Mouse (Mus musculus): ENCODE measurements around the gene C130074G19Rik. TPM values are rescaled to one million over a fixed set of nuclear protein-coding genes. Genes with fewer than 3 reads are reported as not detected.

The C130074G19Rik gene
- polyA plus RNA-seq, 1 experiment from 2014 or later = 1.0 TPM

DNA sequence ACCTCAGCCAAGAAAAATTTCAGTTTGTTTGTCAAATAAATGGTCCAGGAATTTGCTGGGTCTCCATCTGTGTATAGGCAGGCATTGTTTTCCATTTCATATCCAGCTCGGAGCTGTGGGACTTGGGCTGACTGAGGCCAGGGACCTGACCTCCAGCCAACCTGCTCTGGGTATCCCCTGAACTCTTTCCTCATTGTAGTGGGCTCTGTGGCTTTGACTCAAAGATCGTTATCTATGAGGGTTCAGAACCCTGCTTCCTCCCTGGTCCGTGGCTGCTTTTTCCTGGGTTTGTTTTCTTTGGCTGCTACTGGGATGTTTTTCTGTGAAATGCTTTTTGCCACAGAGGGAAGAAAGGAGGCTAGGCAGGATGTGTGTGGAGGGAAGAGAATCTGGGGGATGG lies 29.1 kb downstream of the C130074G19Rik start:
- Histone ChIP-seq H3K27me3 (replicated peaks) (peaks cover 14% of the 10 kb centered on the region), H3K4me2 (no peak overlapping the region), H3K4me3 (replicated peaks) (no peak overlapping the region), H3K27ac (replicated peaks) (peak overlapping the region; percentile 49), H3K9me3 (replicated peaks) (no peaks in the 10 kb centered on the region), H3K4me1 (peaks cover 16% of the 10 kb centered on the region), H3K9ac (replicated peaks) (no peak overlapping the region), H3K36me3 (no peaks in the 10 kb centered on the region)
- no peak for ATAC-seq (ENCODE audit: low FRiP score)
- 63% methylated on average over 3 of the region's 3 CpGs for WGBS

DNA sequence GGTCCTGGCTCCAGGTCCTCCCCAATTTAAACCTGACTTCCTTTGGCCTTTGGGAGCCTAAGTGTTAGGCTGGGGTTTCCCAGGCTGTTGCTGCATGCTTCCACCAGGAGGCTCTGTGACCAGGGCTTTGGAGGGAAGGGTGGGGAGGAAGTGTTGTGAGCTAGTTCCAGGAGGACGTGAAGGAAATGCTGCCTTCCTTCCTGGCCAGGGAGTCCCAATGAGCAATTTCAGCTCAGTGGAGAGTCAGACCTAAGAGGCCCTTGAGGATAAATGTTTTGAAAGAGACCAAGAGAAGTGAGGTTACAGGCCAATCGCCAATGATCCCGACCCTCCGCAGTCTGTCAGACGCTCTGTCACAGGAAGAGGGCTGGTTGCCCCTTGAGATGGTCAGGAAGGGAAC lies 29.7 kb downstream of the C130074G19Rik start:
- H3K9ac ChIP-seq (replicated peaks) = no peak overlapping the region
- H3K4me1 ChIP-seq = peaks cover 16% of the 10 kb centered on the region
- H3K9me3 ChIP-seq (replicated peaks) = no peaks in the 10 kb centered on the region
- peak overlapping the region; percentile 49 for H3K27ac ChIP-seq (replicated peaks)
- no peak overlapping the region for H3K4me3 ChIP-seq (replicated peaks)
- no peak for ATAC-seq (ENCODE audit: low FRiP score)
- peaks cover 16% of the 10 kb centered on the region for H3K27me3 ChIP-seq (replicated peaks)
- no peaks in the 10 kb centered on the region for H3K36me3 ChIP-seq
- WGBS = 31% methylated on average over 5 of the region's 5 CpGs
- peak overlapping the region; percentile 30 for H3K4me2 ChIP-seq

DNA sequence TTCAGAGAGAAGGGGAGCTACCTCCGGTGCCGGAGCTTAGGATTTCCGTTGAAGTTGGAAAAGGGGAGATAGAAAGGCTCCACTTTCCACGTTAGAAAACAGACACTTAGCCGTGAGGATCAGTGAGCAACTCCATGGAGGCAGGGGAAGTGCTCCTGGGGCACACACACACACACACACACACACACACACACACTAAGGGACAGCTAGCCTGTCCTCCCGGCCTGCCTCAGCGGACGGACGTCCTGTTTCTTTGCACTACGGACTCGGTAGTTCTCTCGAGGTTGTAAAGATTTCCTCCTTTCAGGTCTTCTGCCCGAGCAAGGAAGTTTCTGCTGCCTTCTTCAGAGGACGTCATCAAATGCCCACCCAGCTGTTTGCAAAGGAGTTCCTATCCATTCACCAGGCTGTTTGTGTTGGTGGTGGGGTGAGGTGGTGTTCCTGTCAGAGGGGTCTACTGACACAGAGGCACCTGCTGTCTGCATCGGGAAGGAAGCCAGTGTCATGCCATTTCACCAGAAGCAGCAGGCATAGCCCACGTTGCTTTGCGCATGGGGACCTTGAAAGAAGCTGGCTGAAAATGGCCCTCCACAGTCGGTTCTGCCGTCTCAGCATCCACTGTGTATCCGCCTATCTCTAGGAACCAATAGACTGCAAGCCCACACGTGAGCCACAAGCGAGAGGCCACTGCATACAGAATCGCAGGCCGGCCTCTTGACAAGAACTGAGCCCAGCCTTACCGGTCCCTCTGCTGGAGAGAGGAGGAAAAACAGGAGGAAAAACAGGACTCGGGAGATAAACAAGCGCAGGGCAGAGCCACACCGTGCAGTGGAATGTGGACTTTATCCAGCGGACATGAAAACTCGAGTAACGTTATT lies 31.0 kb downstream of the C130074G19Rik start:
- no peaks in the 10 kb centered on the region for H3K36me3 ChIP-seq
- peak overlapping the region; percentile 58 for H3K4me2 ChIP-seq
- H3K9ac ChIP-seq (replicated peaks) = peak overlapping the region; percentile 32; the same call in 1 of the 2 replicates
- H3K4me3 ChIP-seq (replicated peaks) = peak overlapping the region; percentile 25
- 18% methylated on average over 31 of the region's 31 CpGs for WGBS
- ATAC-seq (ENCODE audit: low FRiP score) = peak; percentile 93
- H3K27me3 ChIP-seq (replicated peaks) = peaks cover 22% of the 10 kb centered on the region
- H3K9me3 ChIP-seq (replicated peaks) = no peaks in the 10 kb centered on the region
- peak overlapping the region; percentile 63; the same call in 1 of the 2 replicates for H3K27ac ChIP-seq (replicated peaks)
- peaks cover 16% of the 10 kb centered on the region for H3K4me1 ChIP-seq

DNA sequence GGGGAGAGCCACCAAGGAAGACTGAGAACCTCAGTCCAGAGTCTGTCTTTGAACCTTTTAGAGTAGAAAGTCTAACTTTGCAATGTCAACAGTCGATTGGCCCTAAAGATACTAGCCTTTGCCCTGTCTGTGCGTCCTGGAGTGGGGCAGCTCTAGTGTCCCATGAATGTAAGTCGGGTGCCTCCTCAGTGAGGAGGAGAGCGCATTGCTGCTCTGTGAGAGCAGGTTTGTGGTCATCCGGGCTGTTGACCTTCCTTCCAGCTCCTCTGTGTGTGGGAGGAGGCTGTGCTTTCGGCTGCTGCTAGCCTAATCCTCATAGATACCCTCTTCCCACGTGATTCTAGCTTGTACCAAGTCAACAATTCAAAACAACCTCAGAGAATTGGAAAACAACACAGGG lies 31.9 kb downstream of the C130074G19Rik start:
- ATAC-seq (ENCODE audit: low FRiP score) = no peak
- Histone ChIP-seq H3K4me3 (replicated peaks) (no peak overlapping the region), H3K36me3 (no peaks in the 10 kb centered on the region), H3K9me3 (replicated peaks) (no peaks in the 10 kb centered on the region), H3K9ac (replicated peaks) (no peak overlapping the region), H3K4me2 (peak overlapping the region; percentile 58; the same call in 1 of the 2 replicates), H3K4me1 (peaks cover 21% of the 10 kb centered on the region), H3K27ac (replicated peaks) (no peak overlapping the region), H3K27me3 (replicated peaks) (peaks cover 25% of the 10 kb centered on the region)
- WGBS = 53% methylated on average over 7 of the region's 7 CpGs

DNA sequence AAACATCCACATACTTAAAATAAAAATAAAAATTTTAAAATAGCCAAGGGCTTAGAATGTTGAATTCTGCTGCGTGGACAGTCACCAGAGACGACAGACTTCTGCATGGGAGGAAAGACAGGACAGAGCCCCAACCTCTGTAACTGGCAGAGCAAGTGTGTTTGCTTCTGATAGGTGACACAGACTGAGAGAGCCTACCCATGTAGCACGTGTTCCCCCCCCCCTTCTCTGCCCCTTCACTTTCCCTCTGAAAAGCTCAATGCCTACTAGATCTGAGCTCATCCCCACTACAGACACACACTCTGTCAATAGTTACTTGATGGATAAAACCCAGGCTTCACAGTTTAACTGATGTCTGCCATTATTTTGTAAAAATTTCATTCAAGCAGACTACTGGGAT lies 36.0 kb downstream of the C130074G19Rik start:
- WGBS = 60% methylated on average over 3 of the region's 3 CpGs
- no peak overlapping the region for H3K9ac ChIP-seq (replicated peaks)
- H3K36me3 ChIP-seq = no peaks in the 10 kb centered on the region
- no peaks in the 10 kb centered on the region for H3K9me3 ChIP-seq (replicated peaks)
- no peak for ATAC-seq (ENCODE audit: low FRiP score)
- H3K4me3 ChIP-seq (replicated peaks) = no peak overlapping the region
- H3K27ac ChIP-seq (replicated peaks) = no peak overlapping the region
- H3K27me3 ChIP-seq (replicated peaks) = peaks cover 21% of the 10 kb centered on the region
- H3K4me1 ChIP-seq = peaks cover 29% of the 10 kb centered on the region
- H3K4me2 ChIP-seq = peak overlapping the region; percentile 86

DNA sequence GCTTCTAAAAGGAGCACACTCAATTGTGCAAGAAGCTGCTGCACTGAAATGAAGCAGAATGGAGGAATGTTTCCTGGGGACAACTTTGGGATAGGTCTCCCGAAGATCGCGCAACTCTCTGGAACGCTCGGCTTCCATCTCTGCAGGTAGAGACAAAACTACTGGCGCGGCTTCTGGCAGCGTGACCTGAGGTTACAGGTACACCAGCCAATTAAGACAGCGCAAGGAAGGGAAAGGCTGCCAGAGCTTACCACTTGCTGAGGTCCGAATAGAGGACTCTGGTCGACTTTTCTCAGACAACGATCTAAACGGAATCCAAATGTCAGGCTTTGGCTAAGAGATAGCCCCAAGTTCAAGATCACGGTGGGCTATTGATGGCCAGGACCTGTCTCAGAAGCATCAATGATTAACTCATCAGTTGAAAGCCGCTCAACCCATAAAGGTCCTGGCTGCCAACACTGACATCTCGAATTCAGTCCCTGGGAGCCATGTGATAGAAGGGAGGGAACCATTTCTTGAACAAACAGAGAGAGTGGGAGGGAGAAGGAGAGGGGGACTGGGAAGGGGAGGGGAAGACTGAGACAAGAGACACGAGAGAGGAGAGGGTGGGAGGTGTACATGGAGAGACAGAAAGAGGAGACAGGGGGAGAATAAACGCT lies 36.8 kb downstream of the C130074G19Rik start, which contains the start of gene Marc2:
Gene Marc2 (minus strand): TSS at position 360 of the 659 bp plus-strand sequence.
- H3K9me3 ChIP-seq (replicated peaks) = no peaks in the 10 kb centered on the region
- H3K27me3 ChIP-seq (replicated peaks) = peaks cover 21% of the 10 kb centered on the region
- H3K4me3 ChIP-seq (replicated peaks) = peak within 1 kb of the TSS; percentile 86
- H3K9ac ChIP-seq (replicated peaks) = peak within 1 kb of the TSS; percentile 78
- peak within 1 kb of the TSS; percentile 78 for H3K27ac ChIP-seq (replicated peaks)
- peak; percentile 26; the same call in 1 of the 2 replicates for ATAC-seq (ENCODE audit: low FRiP score)
- H3K4me1 ChIP-seq = peaks cover 24% of the 10 kb centered on the region
- peak within 1 kb of the TSS; percentile 86 for H3K4me2 ChIP-seq
- H3K36me3 ChIP-seq = no peaks in the 10 kb centered on the region
- WGBS = 4% methylated on average over 18 of the region's 18 CpGs

DNA sequence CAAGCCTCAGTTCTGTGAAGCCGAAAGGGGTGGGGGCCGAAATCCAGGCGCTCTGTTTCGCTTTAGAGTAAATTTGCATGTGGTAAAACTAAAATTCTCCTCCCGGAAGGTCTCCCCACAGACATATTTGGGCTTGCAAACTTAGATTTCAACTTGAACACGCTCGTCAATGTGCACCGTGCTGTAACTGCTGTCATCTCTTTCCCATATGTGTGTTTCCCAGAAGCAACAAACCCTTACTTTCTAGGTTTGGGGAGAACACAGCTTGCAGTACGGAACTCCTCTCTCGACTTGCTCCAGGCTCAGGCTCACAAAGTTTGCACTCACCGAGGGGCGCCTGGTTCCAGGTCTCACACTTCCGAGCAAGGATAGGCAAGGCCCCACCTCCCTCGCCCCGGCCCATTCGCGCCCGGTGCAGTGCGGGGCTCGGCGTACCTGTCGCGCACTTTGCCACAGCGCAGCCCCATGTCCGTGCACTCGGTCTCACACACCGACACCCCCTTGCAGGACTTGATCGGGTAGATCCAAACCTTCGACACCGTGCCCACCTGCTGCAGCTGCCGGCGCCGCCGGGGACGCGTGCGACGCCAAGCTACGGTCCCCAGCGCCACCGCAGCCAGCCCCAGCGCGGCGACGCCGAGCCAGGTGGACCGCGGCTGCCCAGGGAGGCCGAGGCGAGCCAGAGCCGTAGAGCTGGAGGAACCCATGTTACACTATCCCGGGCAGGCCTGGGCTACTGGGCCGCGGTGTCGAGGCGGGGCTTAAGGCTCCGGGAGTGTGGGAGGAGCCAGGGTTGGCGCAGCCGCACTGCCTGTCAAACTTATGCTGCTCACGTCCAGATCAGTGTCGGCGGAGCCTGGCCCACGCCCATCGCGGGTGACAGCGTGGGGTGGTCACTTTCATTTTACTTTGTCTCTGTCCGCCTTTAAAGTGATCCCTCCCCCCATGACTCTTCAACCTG lies 37.6 kb downstream of the C130074G19Rik start:
- Histone ChIP-seq H3K4me1 (peaks cover 24% of the 10 kb centered on the region), H3K27ac (replicated peaks) (peak overlapping the region; percentile 78), H3K9me3 (replicated peaks) (no peaks in the 10 kb centered on the region), H3K27me3 (replicated peaks) (peaks cover 20% of the 10 kb centered on the region), H3K36me3 (peaks cover 3% of the 10 kb centered on the region; the same call in 1 of the 2 replicates), H3K9ac (replicated peaks) (peak overlapping the region; percentile 78), H3K4me2 (peak overlapping the region; percentile 86), H3K4me3 (replicated peaks) (peak overlapping the region; percentile 86)
- ATAC-seq (ENCODE audit: low FRiP score) = peak; percentile 96
- WGBS = under 1% methylated on average over 67 of the region's 67 CpGs

DNA sequence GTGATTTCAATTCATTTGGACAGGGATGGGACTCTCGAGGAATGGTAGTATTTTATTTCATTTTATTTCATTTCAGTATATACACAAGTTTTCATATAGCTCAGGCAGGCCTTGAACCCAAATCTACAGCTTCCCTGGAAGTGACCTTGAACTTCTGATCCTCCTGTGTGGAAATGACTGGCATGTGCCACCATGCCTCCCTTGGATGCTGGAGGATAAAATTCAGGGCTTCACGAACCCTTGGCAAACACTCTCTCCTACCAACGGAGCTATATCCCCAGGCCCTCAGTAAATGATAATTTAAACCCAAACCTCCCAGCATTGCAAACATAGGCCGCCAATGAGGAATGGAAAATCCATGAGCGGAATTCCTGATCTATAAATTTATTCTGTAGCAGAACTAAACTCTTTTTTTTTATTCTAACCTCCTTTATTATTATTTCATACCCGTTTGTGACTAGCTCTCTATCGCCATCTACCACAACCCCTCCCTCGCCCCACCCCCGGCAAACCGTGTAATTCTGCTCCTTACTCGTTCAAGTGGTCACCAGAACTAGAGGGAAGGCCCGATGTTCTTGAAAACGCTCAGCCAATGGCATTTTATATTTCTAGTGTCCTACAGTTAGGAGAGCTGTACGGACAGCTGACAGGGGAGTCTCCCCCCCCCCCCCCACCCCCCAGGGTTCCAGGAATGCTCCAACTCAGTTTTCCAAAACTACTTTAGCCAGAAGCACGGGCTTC lies 38.5 kb downstream of the C130074G19Rik start:
- peak overlapping the region; percentile 78; the same call in 1 of the 2 replicates for H3K27ac ChIP-seq (replicated peaks)

DNA sequence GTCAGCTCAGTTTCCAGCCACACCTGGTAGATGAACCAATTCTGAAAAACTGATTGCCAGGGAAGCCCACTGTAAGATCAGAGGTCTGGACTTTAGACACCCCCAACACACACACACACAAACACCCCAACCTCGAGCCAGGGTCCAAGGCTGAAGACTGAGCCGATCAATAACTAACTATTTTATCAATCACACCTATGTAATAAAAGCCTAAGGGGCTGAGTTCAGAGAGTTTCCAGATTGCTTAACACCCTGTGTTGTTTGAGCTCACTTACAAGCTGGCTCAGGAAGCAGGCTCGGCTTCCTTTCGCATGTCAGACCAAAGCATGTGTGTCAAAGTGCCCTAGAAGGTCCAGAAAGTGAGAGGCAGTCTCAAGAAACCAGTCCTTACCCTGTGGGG lies 45.4 kb downstream of the C130074G19Rik start:
- no peak overlapping the region for H3K4me2 ChIP-seq
- H3K36me3 ChIP-seq = peaks cover 22% of the 10 kb centered on the region
- H3K27me3 ChIP-seq (replicated peaks) = no peaks in the 10 kb centered on the region
- H3K9ac ChIP-seq (replicated peaks) = no peak overlapping the region
- no peaks in the 10 kb centered on the region; the same call in 1 of the 2 replicates for H3K4me1 ChIP-seq
- ATAC-seq (ENCODE audit: low FRiP score) = no peak
- WGBS = 94% methylated on average over 4 of the region's 4 CpGs
- H3K9me3 ChIP-seq (replicated peaks) = no peaks in the 10 kb centered on the region
- H3K4me3 ChIP-seq (replicated peaks) = no peak overlapping the region
- H3K27ac ChIP-seq (replicated peaks) = no peak overlapping the region

More for the DNA sequence above, 38.5 kb downstream of the C130074G19Rik start:
- Histone ChIP-seq H3K9ac (replicated peaks) (peak overlapping the region; percentile 78), H3K4me1 (peaks cover 24% of the 10 kb centered on the region), H3K27me3 (replicated peaks) (peaks cover 13% of the 10 kb centered on the region), H3K4me3 (replicated peaks) (peak overlapping the region; percentile 86), H3K4me2 (peak overlapping the region; percentile 86), H3K36me3 (peaks cover 6% of the 10 kb centered on the region; the same call in 1 of the 2 replicates), H3K9me3 (replicated peaks) (no peaks in the 10 kb centered on the region)
- 18% methylated on average over 15 of the region's 15 CpGs for WGBS
- ATAC-seq (ENCODE audit: low FRiP score) = no peak

DNA sequence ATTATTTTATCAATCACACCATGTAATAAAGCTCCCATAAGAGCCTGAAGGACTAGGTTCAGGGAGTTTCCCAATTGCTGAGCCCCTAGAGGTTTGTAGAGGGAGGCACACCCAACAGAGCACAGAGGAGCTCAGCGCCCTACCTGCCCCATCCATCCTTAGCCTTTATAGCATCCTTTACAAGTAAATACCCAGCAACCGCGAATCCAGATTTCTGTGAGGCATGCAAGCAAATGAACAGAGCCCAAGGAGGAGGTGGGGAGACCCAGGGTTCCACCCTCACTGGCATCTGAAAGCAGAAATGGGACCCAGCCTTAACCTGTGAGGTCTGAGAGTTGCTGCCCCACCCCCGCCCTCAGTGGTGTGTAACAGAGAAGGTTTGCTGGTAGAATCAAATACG lies 46.7 kb downstream of the C130074G19Rik start:
- no peak overlapping the region for H3K9ac ChIP-seq (replicated peaks)
- H3K27me3 ChIP-seq (replicated peaks) = no peaks in the 10 kb centered on the region
- H3K4me2 ChIP-seq = no peak overlapping the region
- no peaks in the 10 kb centered on the region for H3K9me3 ChIP-seq (replicated peaks)
- WGBS = 79% methylated on average over 5 of the region's 5 CpGs
- no peak overlapping the region for H3K4me3 ChIP-seq (replicated peaks)
- no peaks in the 10 kb centered on the region for H3K4me1 ChIP-seq
- no peak for ATAC-seq (ENCODE audit: low FRiP score)
- peaks cover 33% of the 10 kb centered on the region for H3K36me3 ChIP-seq
- no peak overlapping the region for H3K27ac ChIP-seq (replicated peaks)
